Comparison of ENCODE assay signal across 14 mouse cellular contexts in genomic region chr6:34777981-34778668, GRCm38 (mm10). TPM values are rescaled to one million over a fixed set of nuclear protein-coding genes. Genes with fewer than 3 reads are reported as not detected.
A peak's percentile ranks its signal among the peaks of the same experiment; 100 is the strongest.
DNase-seq lines count a peak whose midpoint lies in the region; ATAC-seq and TF ChIP-seq lines count a peak whose summit lies in the region.
"Had no signal": no experiment of that assay in that cellular context is flagged by ENCODE, and none has a peak within 500 bp of the region (broad histone marks: within the 10 kb centered on the region; RNA-seq: fewer than 3 reads in every experiment).

No protein-coding gene starts in this region.

- no peak overlapping the region for H3K27ac ChIP-seq in intestine, postnatal 0 days (ENCODE audit: low read depth, low read length)
- H3K27ac ChIP-seq in intestine, embryonic 16.5 days (ENCODE audit: low read length): no peak overlapping the region
- H3K27ac ChIP-seq in testis, adult 2 months (ENCODE audit: control insufficient read depth, insufficient read depth, low read depth, low read length): no peak overlapping the region
- H3K27ac ChIP-seq: intestine, embryonic 15.5 days; midbrain, embryonic 13.5 days; stomach, embryonic 15.5 days had no signal

- no peak overlapping the region for H3K4me2 ChIP-seq in intestine, postnatal 0 days (replicated peaks; ENCODE audit: low read depth)
- H3K4me2 ChIP-seq in intestine, embryonic 16.5 days (ENCODE audit: low read depth, low read length): no peak overlapping the region
- H3K4me2 ChIP-seq: intestine, embryonic 15.5 days; midbrain, embryonic 13.5 days; stomach, embryonic 15.5 days had no signal

- ATAC-seq in intestine, postnatal 0 days: no peak
- no peak for ATAC-seq in intestine, embryonic 16.5 days
- ATAC-seq: intestine, embryonic 15.5 days; midbrain, embryonic 13.5 days had no signal

- H3K9me3 ChIP-seq in intestine, postnatal 0 days (ENCODE audit: control insufficient read depth): no peaks in the 10 kb centered on the region
- H3K9me3 ChIP-seq in intestine, embryonic 16.5 days (ENCODE audit: control insufficient read depth, low read length): no peaks in the 10 kb centered on the region
- H3K9me3 ChIP-seq: intestine, embryonic 15.5 days; midbrain, embryonic 13.5 days; stomach, embryonic 15.5 days had no signal

- peak; percentile 48 for TF ChIP-seq CTCF in intestine, postnatal 0 days (IDR thresholded peaks at IDR 0.05; ENCODE audit: low read depth)
- no peak for TF ChIP-seq CTCF in testis, adult 2 months (IDR thresholded peaks at IDR 0.05; ENCODE audit: control insufficient read depth, insufficient read depth, insufficient replicate concordance, low read depth, low read length)

- H3K4me1 ChIP-seq in intestine, postnatal 0 days (replicated peaks; ENCODE audit: control insufficient read depth, insufficient read depth, low read length): no peaks in the 10 kb centered on the region
- no peaks in the 10 kb centered on the region for H3K4me1 ChIP-seq in intestine, embryonic 16.5 days (ENCODE audit: control insufficient read depth, insufficient read depth, low read length)
- no peaks in the 10 kb centered on the region; the same call in 1 of the 2 replicates for H3K4me1 ChIP-seq in testis, adult 2 months (ENCODE audit: control insufficient read depth, insufficient read depth, low read length)
- H3K4me1 ChIP-seq: intestine, embryonic 15.5 days; stomach, embryonic 15.5 days had no signal

- 76% methylated on average over 10 of the region's 10 CpGs for WGBS in intestine, postnatal 0 days
- WGBS in intestine, embryonic 16.5 days: 76% methylated on average over 10 of the region's 10 CpGs

- no peak for TF ChIP-seq POLR2A in testis, adult 2 months (IDR thresholded peaks at IDR 0.05; ENCODE audit: control insufficient read depth, low read depth, low read length)

- no peak overlapping the region for H3K9ac ChIP-seq in intestine, postnatal 0 days (ENCODE audit: low read depth, low read length)
- H3K9ac ChIP-seq in intestine, embryonic 16.5 days (ENCODE audit: low read depth, low read length): no peak overlapping the region
- H3K9ac ChIP-seq: intestine, embryonic 15.5 days; midbrain, embryonic 13.5 days; stomach, embryonic 15.5 days had no signal

- no peak overlapping the region for H3K4me3 ChIP-seq in intestine, postnatal 0 days (ENCODE audit: low read depth, low read length)
- no peak overlapping the region for H3K4me3 ChIP-seq in intestine, embryonic 16.5 days (ENCODE audit: low read length)
- peak overlapping the region; percentile 70 for H3K4me3 ChIP-seq in testis, adult 2 months (ENCODE audit: control insufficient read depth, low read depth, low read length)
- H3K4me3 ChIP-seq: intestine, embryonic 15.5 days; midbrain, embryonic 13.5 days; stomach, embryonic 15.5 days had no signal

- no peak for DNase-seq in testis, postnatal 14 days (ENCODE audit: low spot score)
- DNase-seq in NIH3T3 (ENCODE audit: low read depth): peak; percentile 65
- no peak for DNase-seq in urinary bladder, postnatal 25 days (ENCODE audit: low spot score)
- no peak for DNase-seq in frontal cortex, postnatal 14 days (ENCODE audit: low spot score in 2 of 2)
- DNase-seq: adrenal gland, postnatal 36 days; cerebellum, adult 11-12 months; lung, postnatal 14 days; right cerebral cortex, postnatal 25 days had no signal

- H3K27me3 ChIP-seq in intestine, postnatal 0 days (replicated peaks; ENCODE audit: control insufficient read depth, insufficient read depth, low read length): no peaks in the 10 kb centered on the region
- no peaks in the 10 kb centered on the region for H3K27me3 ChIP-seq in intestine, embryonic 16.5 days (replicated peaks; ENCODE audit: control insufficient read depth, insufficient read depth, low read length)
- no peaks in the 10 kb centered on the region for H3K27me3 ChIP-seq in testis, adult 2 months (ENCODE audit: control insufficient read depth, insufficient read depth, low read length)
- H3K27me3 ChIP-seq: intestine, embryonic 15.5 days; midbrain, embryonic 13.5 days; stomach, embryonic 15.5 days had no signal

- no peaks in the 10 kb centered on the region for H3K36me3 ChIP-seq in intestine, postnatal 0 days (ENCODE audit: control insufficient read depth, insufficient read depth)
- no peaks in the 10 kb centered on the region for H3K36me3 ChIP-seq in intestine, embryonic 16.5 days (ENCODE audit: control insufficient read depth, insufficient read depth, low read length)
- no peaks in the 10 kb centered on the region for H3K36me3 ChIP-seq in testis, adult 2 months (ENCODE audit: control insufficient read depth, insufficient read depth, low read length)
- H3K36me3 ChIP-seq: intestine, embryonic 15.5 days; midbrain, embryonic 13.5 days had no signal

RNA-seq across cellular contexts. Expression of gene Agbl3, which starts 2.1 kb away (rescaled TPM):
- polyA plus RNA-seq in intestine, postnatal 0 days (2015; fragmentation: Nextera tagmentation; extraction: Ambion mirVana): 4.7 and 5.2 TPM in 2 replicates
- polyA plus RNA-seq in intestine, embryonic 16.5 days (2015; fragmentation: Nextera tagmentation; extraction: Ambion mirVana): 3.0 and 3.4 TPM in 2 replicates
- polyA plus RNA-seq in testis, adult 2 months (2012; rRNA removed): 17.9 and 21.5 TPM in 2 replicates
